Mouse (Mus musculus) kidney, postnatal 25 days (tissue): Measurements from ENCODE around the gene Olfr1555-ps1.
"Not testable (repeated sequence)": the region's sequence is repeated elsewhere in the genome, so short reads cannot be mapped to it uniquely, and the experiment has no call there.

Experiments used
- DNase-seq, 2 experiments: peaks; one replicate each; pipeline ENCODE4 v3.0.0; 2021; ENCODE audit warnings: mixed read lengths in 2 of 2

The Olfr1555-ps1 gene

GRCm38 (mm10) chr19:12170062-12170599 is at the start of gene Olfr1555-ps1:
Gene Olfr1555-ps1, minus strand, starts transcription at chr19:12170112.
- not testable (repeated sequence) for DNase-seq

DNA sequence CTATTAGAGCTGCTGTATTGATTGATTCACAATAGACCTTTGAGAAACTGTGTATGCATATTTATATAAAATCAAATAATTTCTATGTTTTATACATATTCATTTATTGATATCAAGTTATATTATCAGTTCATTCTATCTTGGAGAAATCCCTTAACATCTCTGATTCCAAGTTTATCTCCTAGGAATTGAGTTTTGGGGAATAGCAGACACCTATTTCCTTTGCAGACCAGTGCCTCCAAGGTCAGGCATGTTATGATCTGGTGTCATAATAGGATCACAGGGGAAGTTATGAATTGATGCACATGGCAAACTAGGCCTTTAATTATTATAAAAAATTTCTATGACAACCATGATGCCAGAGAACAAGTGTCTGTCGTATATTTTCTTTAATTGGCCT is 30.4 kb upstream of the Olfr1555-ps1 start, which contains the start of gene Olfr1431:
TSS of gene Olfr1431 (plus strand) at position 301 of the 400 bp plus-strand sequence.
- no peak for DNase-seq

DNA sequence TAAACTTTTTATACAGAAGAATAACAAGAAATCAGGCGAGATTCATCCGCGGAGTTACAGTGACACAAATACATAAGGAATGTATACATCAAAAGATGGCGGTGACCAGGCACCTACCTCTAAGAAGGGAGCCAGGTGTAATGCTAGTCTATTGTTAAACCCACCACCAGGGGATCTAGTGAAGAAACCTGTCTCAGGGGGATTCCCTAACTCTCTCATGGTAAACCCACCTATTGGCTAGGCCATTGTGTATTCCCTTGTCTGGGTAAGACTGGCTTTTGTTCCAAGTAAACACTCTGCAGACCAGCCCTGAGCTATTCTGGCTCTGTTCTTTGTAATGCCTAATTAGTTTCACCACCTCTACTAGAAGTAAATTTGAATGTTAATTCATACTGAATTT is 29.2 kb upstream of the Olfr1555-ps1 start:
- not testable (repeated sequence) for DNase-seq

DNA sequence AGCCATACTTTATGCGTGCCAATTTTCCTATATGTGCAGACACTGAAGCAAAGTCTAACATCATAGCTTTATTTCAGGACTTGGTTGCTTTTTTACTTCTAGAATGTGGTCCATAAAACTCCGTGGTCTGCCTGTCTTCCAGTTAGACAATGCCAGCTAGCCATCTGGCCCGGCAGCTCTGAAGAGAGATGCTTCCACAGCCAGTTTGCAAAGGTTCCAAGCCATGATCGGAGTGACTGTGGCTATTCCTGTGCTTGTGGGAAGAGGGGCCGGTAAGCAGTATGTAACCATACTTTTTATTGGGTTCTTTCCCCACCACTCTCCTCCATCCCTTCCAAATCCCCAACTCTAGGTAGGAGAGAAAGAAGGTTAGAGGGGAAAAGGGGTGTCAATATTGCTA is 5.5 kb upstream of the Olfr1555-ps1 start:
- DNase-seq: not testable (repeated sequence)

DNA sequence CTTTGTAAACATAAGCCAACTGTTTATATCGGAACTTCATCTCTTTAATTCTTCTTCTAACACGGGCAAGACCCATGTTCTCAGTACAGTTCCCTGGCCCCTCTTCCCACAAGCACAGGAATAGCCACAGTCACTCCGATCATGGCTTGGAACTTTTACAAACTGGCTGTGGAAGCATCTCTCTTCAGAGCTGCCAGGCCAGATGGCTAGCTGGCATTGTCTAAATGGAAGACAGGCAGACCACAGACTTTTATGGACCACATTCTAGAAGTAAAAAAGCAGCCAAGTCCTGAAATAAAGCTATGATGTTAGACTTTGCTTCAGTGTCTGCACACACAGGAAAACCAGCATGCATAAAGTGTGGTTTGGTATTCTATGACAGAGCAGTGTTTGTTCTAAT is 24.5 kb downstream of the Olfr1555-ps1 start:
- no peak for DNase-seq

GRCm38 (mm10) chr19:12143356-12143755 is 26.6 kb downstream of the Olfr1555-ps1 start:
- no peak for DNase-seq

DNA sequence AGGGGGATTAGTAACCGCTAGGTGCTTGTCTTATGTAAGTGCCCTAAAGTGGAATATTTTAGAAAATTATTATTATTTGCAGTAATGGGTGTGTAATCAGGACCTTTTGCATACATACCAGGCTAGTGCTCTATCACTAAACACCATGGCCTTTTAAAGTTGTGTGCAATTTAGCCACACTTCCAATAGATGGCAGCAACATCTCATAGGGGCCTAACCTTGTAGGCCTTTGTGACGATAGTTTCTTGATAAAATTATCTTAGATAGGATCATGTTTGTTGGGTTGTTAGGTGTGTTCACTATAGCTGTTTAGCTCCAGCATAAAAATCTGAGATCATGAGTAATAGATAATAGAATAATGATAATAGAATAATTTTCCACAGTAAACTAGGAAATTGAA is 35.6 kb downstream of the Olfr1555-ps1 start:
- peak in 1 of 2 experiments; percentile 21 for DNase-seq

GRCm38 (mm10) chr19:12123103-12123502 is 46.8 kb downstream of the Olfr1555-ps1 start, which contains the start of gene Olfr76:
Gene Olfr76, minus strand, starts transcription at chr19:12123203.
- DNase-seq: no peak

- DNase-seq: no peak
Observed at GRCm38 (mm10) chr19:12116464-12116863, 53.4 kb downstream of the Olfr1555-ps1 start.

DNA sequence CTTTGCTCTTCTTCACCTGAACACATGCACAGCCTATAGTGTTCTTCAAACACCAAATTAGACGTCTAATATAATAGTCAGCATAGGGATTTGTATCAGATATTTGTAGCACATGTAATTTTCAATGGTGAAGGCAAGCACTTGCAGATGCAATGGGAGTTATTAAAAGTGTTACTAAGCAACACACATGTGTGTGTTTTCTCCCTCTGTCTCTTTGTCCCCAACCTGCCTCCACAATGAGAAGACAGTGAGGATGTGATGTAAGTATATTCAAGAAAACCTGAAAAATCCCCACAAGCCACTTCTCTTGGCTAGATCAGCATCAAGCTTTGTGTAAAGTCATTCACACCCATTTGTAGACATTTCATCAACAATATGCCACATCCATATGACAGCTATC is 54.1 kb downstream of the Olfr1555-ps1 start, which contains the start of gene Olfr1428:
TSS of gene Olfr1428 (minus strand) at position 101 of the 400 bp plus-strand sequence.
- no peak for DNase-seq
